Mouse (Mus musculus) G1E (cell line): ENCODE data around the gene Dapk1. TPM values are rescaled to one million over a fixed set of nuclear protein-coding genes. Genes with fewer than 3 reads are reported as not detected.

Experiments used
- ATAC-seq: 2 replicates; pipeline ENCODE4 v1.8.0; 2016; ENCODE audit warnings: mild to moderate bottlenecking; ENCODE audit not compliant: insufficient number of reproducible peaks, poor library complexity, low FRiP score, severe bottlenecking; ENCODE audit errors: extremely low read depth
- DNase-seq: peaks from one replicate; pipeline ENCODE4 v3.0.0; 2012; ENCODE audit warnings: low spot score
- H3K27me3 ChIP-seq: 2 replicates; pipeline ENCODE4 v1.6.1; 2012; ENCODE audit warnings: mild to moderate bottlenecking, low read length, inconsistent platforms; ENCODE audit not compliant: insufficient read depth
- H3K36me3 ChIP-seq: replicated peaks from 2 replicates; pipeline ENCODE3; 2012; ENCODE audit warnings: mild to moderate bottlenecking, inconsistent platforms
- H3K4me1 ChIP-seq: 2 replicates; pipeline ENCODE4 v1.6.1; 2012; ENCODE audit warnings: low read depth, low read length, inconsistent platforms, mixed read lengths; ENCODE audit not compliant: insufficient read depth
- H3K4me3 ChIP-seq: 2 replicates; pipeline ENCODE4 v1.5.1; 2012; ENCODE audit warnings: low read depth, mild to moderate bottlenecking, inconsistent platforms, low read length, moderate library complexity, mixed read lengths
- H3K9me3 ChIP-seq: replicated peaks from 2 replicates; pipeline ENCODE4 v1.6.1; 2012; ENCODE audit warnings: inconsistent platforms
- CTCF ChIP-seq: IDR thresholded peaks from 2 replicates; pipeline ENCODE4 v1.5.1; 2012; ENCODE audit warnings: low read depth, low read length, inconsistent platforms, mixed read lengths
- GATA1 ChIP-seq: IDR thresholded peaks from 2 replicates; pipeline ENCODE4 v1.6.1; 2012; ENCODE audit warnings: borderline replicate concordance, low read length, inconsistent platforms, mixed read lengths
- GATA2 ChIP-seq: IDR thresholded peaks from 2 replicates; pipeline ENCODE4 v1.6.1; 2012; ENCODE audit warnings: low read depth, low read length, inconsistent platforms, borderline replicate concordance
- POLR2AphosphoS5 ChIP-seq: IDR thresholded peaks from 2 replicates; pipeline ENCODE4 v1.6.1; 2012; ENCODE audit warnings: low read depth, low read length, inconsistent platforms; ENCODE audit not compliant: insufficient replicate concordance
- TAL1 ChIP-seq: conservative IDR thresholded peaks from 2 replicates; pipeline ENCODE4 v1.6.1; 2012; ENCODE audit warnings: low read depth, low read length, inconsistent platforms, mixed read lengths
- polyA plus RNA-seq: library from polyadenylated mRNA; stranded (reverse); fragments of >175 nt; gene quantifications from 2 replicates; pipeline ENCODE4 v1.2.3, GENCODE M21; 2012
- total RNA-seq, 2 experiments: library from RNA; stranded (forward) in 1 of 2; stranded (reverse) in 1 of 2; fragments of 200-1000 nt in 1 of 2; fragments of >200 nt in 1 of 2; fragmentation: Nextera tagmentation in 1 of 2; gene quantifications; 2 replicates each; pipeline ENCODE4 v1.2.3; 2014 to 2017

Gene Dapk1
- total and polyA plus RNA-seq, 3 experiments = 0.05 TPM; not detected in 2

GRCm38 (mm10) chr13:60621411-60621965 is 19.7 kb downstream of the Dapk1 start:
- no peak overlapping the region for H3K4me3 ChIP-seq
- no peaks in the 10 kb centered on the region for H3K36me3 ChIP-seq
- DNase-seq (no peak), ATAC-seq (no peak)
- H3K27me3 ChIP-seq = no peaks in the 10 kb centered on the region
- TF ChIP-seq TAL1 = no peak
- TF ChIP-seq CTCF = no peak
- no peak for TF ChIP-seq POLR2AphosphoS5
- no peak for TF ChIP-seq GATA1
- no peak for TF ChIP-seq GATA2
- no peaks in the 10 kb centered on the region for H3K4me1 ChIP-seq
- H3K9me3 ChIP-seq = peaks cover 54% of the 10 kb centered on the region

GRCm38 (mm10) chr13:60625581-60625980 is 23.8 kb downstream of the Dapk1 start:
- DNase-seq (no peak), ATAC-seq (no peak)
- Histone ChIP-seq H3K27me3 (no peaks in the 10 kb centered on the region), H3K4me3 (no peak overlapping the region), H3K9me3 (peaks cover 52% of the 10 kb centered on the region), H3K36me3 (no peaks in the 10 kb centered on the region), H3K4me1 (no peaks in the 10 kb centered on the region)
- no peak for TF ChIP-seq CTCF
- TF ChIP-seq TAL1 = no peak

DNA sequence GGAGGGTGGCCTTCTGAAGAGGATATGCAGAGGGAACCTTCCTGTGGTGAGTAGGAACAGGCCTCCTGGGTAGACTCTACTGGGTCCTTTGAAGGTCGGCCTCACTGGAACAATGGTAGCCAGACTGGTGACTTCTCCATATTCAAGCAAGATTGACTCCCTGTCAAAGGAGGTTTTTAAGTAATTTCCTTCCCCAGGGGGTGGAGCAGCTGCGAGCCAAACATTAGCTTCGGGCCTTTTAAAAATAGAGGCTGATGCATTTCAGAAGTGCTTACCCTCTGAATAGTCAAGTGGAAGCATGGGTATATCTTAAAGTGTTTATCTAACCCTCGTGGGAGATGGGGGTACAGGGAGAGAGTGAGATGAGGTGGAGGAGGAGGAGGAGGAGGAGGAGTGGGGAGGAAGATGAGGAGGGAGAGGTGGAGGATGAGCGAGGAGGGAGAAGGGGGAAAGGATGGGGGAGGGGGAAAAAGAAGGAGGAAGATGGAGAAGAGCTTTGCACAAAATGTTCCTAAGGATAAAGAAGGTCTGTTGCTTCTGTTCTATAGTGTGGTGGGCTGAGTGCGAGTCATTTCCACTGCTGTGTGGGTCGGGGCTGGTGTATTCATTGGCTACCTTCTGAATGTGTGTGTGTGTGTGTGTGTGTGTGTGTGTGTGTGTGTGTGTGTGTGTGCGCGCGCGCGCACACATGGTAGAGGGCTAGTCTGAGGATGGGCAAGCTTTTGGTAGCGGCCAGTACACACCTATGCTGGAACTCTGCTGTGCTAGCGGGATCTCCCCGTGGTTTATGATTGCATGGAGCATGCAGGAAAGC is 26.3 kb downstream of the Dapk1 start:
- H3K9me3 ChIP-seq = peaks cover 50% of the 10 kb centered on the region
- TF ChIP-seq GATA1 (no peak), POLR2AphosphoS5 (no peak), TAL1 (no peak), GATA2 (no peak), CTCF (no peak)
- no peaks in the 10 kb centered on the region for H3K27me3 ChIP-seq
- H3K36me3 ChIP-seq = no peaks in the 10 kb centered on the region
- no peak overlapping the region for H3K4me3 ChIP-seq
- no peaks in the 10 kb centered on the region for H3K4me1 ChIP-seq
- ATAC-seq (no peak), DNase-seq (no peak)

GRCm38 (mm10) chr13:60628657-60628950 is 26.9 kb downstream of the Dapk1 start:
- H3K27me3 ChIP-seq = no peaks in the 10 kb centered on the region
- TF ChIP-seq GATA2 = no peak
- TF ChIP-seq GATA1 = no peak
- no peak for TF ChIP-seq POLR2AphosphoS5
- TF ChIP-seq CTCF = no peak
- TF ChIP-seq TAL1 = no peak
- no peak for DNase-seq
- H3K9me3 ChIP-seq = peaks cover 54% of the 10 kb centered on the region
- no peaks in the 10 kb centered on the region for H3K36me3 ChIP-seq
- ATAC-seq = no peak
- no peaks in the 10 kb centered on the region for H3K4me1 ChIP-seq
- no peak overlapping the region for H3K4me3 ChIP-seq

DNA sequence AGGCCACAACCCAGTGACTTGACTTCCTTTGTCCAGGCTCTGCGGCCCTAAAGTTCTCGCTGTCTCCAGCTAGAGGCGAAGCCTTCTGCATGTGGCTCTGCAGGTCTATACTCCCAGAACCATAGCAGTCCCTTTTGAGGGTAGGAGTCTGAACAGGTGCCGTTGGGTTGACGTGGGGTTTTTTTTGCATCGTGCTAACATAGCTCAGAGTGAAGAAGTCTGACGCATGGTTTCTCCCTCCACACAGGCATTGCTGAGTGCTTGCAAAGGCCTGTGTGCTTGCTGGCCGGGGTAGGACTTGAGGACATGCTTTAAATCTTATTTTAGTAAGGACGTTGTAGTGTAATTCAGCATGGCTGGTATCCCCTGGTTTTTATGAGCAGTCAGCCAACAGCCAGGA is 27.7 kb downstream of the Dapk1 start:
- no peaks in the 10 kb centered on the region for H3K36me3 ChIP-seq
- peaks cover 55% of the 10 kb centered on the region for H3K9me3 ChIP-seq
- no peak for ATAC-seq
- no peak for DNase-seq
- H3K4me1 ChIP-seq = no peaks in the 10 kb centered on the region
- H3K4me3 ChIP-seq = no peak overlapping the region
- H3K27me3 ChIP-seq = no peaks in the 10 kb centered on the region
- no peak for TF ChIP-seq CTCF
- TF ChIP-seq GATA1 = no peak

GRCm38 (mm10) chr13:60633945-60634344 is 32.2 kb downstream of the Dapk1 start:
- Histone ChIP-seq H3K9me3 (peaks cover 35% of the 10 kb centered on the region), H3K36me3 (no peaks in the 10 kb centered on the region), H3K4me1 (no peaks in the 10 kb centered on the region), H3K27me3 (no peaks in the 10 kb centered on the region), H3K4me3 (no peak overlapping the region)
- no peak for ATAC-seq
- DNase-seq = no peak
- no peak for TF ChIP-seq POLR2AphosphoS5
- TF ChIP-seq CTCF = no peak
- TF ChIP-seq GATA1 = no peak
- TF ChIP-seq TAL1 = no peak
- no peak for TF ChIP-seq GATA2

GRCm38 (mm10) chr13:60635636-60636035 is 33.9 kb downstream of the Dapk1 start:
- ATAC-seq = no peak
- H3K4me3 ChIP-seq = no peak overlapping the region
- H3K27me3 ChIP-seq = no peaks in the 10 kb centered on the region
- H3K4me1 ChIP-seq = no peaks in the 10 kb centered on the region
- peaks cover 40% of the 10 kb centered on the region for H3K9me3 ChIP-seq
- H3K36me3 ChIP-seq = no peaks in the 10 kb centered on the region
- DNase-seq = no peak
- TF ChIP-seq CTCF (no peak), GATA1 (no peak), POLR2AphosphoS5 (no peak), TAL1 (no peak), GATA2 (no peak)
